Mouse (Mus musculus) myocyte (in vitro differentiated cells): ENCODE results near the gene Gm20388. TPM values are rescaled to one million over a fixed set of nuclear protein-coding genes. Genes with fewer than 3 reads are reported as not detected.
A peak's percentile ranks its signal among the peaks of the same experiment; 100 is the strongest.

Source experiments
- H3K27me3 ChIP-seq: one replicate; pipeline ENCODE4 v1.6.1; 2011; ENCODE audit not compliant: control insufficient read depth, insufficient read depth, insufficient read length
- H3K36me3 ChIP-seq: one replicate; pipeline ENCODE4 v1.6.1; 2011; ENCODE audit not compliant: control insufficient read depth, insufficient read depth
- H3K4me2 ChIP-seq: one replicate; pipeline ENCODE4 v1.6.1; 2011; ENCODE audit warnings: low read depth, control low read depth
- H3K4me3 ChIP-seq: one replicate; pipeline ENCODE4 v1.5.1; 2011; ENCODE audit warnings: mild to moderate bottlenecking, control low read depth, moderate library complexity
- H3K79me2 ChIP-seq: one replicate; pipeline ENCODE4 v1.6.1; 2011; ENCODE audit not compliant: control insufficient read depth, insufficient read depth
- H3ac ChIP-seq: one replicate; pipeline ENCODE4 v1.6.1; 2011; ENCODE audit not compliant: control insufficient read depth, insufficient read length
- CEBPB ChIP-seq: IDR thresholded peaks from 2 replicates; pipeline ENCODE4 v1.6.1; 2011; ENCODE audit warnings: mild to moderate bottlenecking, moderate library complexity; ENCODE audit not compliant: poor library complexity, insufficient read depth, severe bottlenecking
- E2F4 ChIP-seq: IDR thresholded peaks from one replicate; pipeline ENCODE4 v1.6.1; 2011; ENCODE audit warnings: mild to moderate bottlenecking, control low read depth, moderate library complexity; ENCODE audit not compliant: insufficient read depth
- MAX ChIP-seq: IDR thresholded peaks from one replicate; pipeline ENCODE4 v1.6.1; 2011; ENCODE audit warnings: low read depth, mild to moderate bottlenecking, control low read depth
- MYOD1 ChIP-seq, 3 experiments: IDR thresholded peaks; one replicate each; pipeline ENCODE4 v1.6.1; 2011; ENCODE audit warnings: control low read depth in 2 of 3, low read depth in 2 of 3, mild to moderate bottlenecking in 2 of 3, moderate library complexity in 1 of 3; ENCODE audit not compliant: insufficient read length in 2 of 3, control insufficient read depth in 1 of 3
- MYOG ChIP-seq, 3 experiments: IDR thresholded peaks; one replicate each; pipeline ENCODE4 v1.6.1; 2011; ENCODE audit warnings: control low read depth in 2 of 3, low read depth in 2 of 3, mild to moderate bottlenecking in 2 of 3; ENCODE audit not compliant: insufficient read length in 2 of 3, control insufficient read depth in 1 of 3, insufficient read depth in 1 of 3
- POLR2A ChIP-seq: IDR thresholded peaks from one replicate; pipeline ENCODE4 v1.6.1; 2011; ENCODE audit warnings: low read depth, mild to moderate bottlenecking, control low read depth, moderate library complexity; ENCODE audit not compliant: insufficient read length
- POLR2AphosphoS2 ChIP-seq: IDR thresholded peaks from one replicate; pipeline ENCODE4 v1.6.1; 2011; ENCODE audit warnings: low read depth, control low read depth; ENCODE audit not compliant: insufficient read length
- REST ChIP-seq: IDR thresholded peaks from one replicate; pipeline ENCODE4 v1.6.1; 2011; ENCODE audit warnings: mild to moderate bottlenecking, control low read depth, moderate library complexity; ENCODE audit not compliant: insufficient read depth, insufficient read length
- SRF ChIP-seq: IDR thresholded peaks from one replicate; pipeline ENCODE4 v1.6.1; 2011; ENCODE audit warnings: low read depth; ENCODE audit not compliant: control insufficient read depth, insufficient read length
- TCF12 ChIP-seq: IDR thresholded peaks from one replicate; pipeline ENCODE4 v1.6.1; 2011; ENCODE audit warnings: mild to moderate bottlenecking, control low read depth; ENCODE audit not compliant: poor library complexity, insufficient read depth, severe bottlenecking
- TCF3 ChIP-seq: IDR thresholded peaks from one replicate; pipeline ENCODE4 v1.6.1; 2011; ENCODE audit warnings: low read depth, control low read depth; ENCODE audit not compliant: insufficient read length
- USF1 ChIP-seq: IDR thresholded peaks from one replicate; pipeline ENCODE4 v1.6.1; 2011; ENCODE audit warnings: low read depth, mild to moderate bottlenecking, control low read depth, moderate library complexity
- polyA plus RNA-seq: library from polyadenylated mRNA; unstranded; fragments of >200 nt; fragmentation: generic; extraction: Trizol; gene quantifications from one replicate; pipeline ENCODE4 v1.2.1, GENCODE M21; 2012; ENCODE audit warnings: missing spikeins

Gm20388 gene
- polyA plus RNA-seq, 1 experiment, result 15.3 TPM

- no peaks in the 10 kb centered on the region for H3K36me3 ChIP-seq
- peak overlapping the region; percentile 63 for H3K4me2 ChIP-seq
- no peak overlapping the region for H3ac ChIP-seq
- peak overlapping the region; percentile 3 for H3K4me3 ChIP-seq
- TF ChIP-seq MYOG (IDR thresholded peaks at IDR 0.05; ENCODE audit: control insufficient read depth in 1 of 3, insufficient read depth in 1 of 3, insufficient read length in 2 of 3, low read depth in 2 of 3), result peak in 1 of 3 experiments; percentile 70
- no peak for TF ChIP-seq REST
- TF ChIP-seq MYOD1 (IDR thresholded peaks at IDR 0.05; ENCODE audit: control insufficient read depth in 1 of 3, insufficient read length in 2 of 3, low read depth in 2 of 3), result peak in 2 of 3 experiments; percentile 22 to 31
- H3K27me3 ChIP-seq, result no peaks in the 10 kb centered on the region
- H3K79me2 ChIP-seq, result peaks cover 32% of the 10 kb centered on the region
These were observed 350.9 kb downstream of the Gm20388 start for GRCm38 (mm10) chr8:120261338-120262120.

DNA sequence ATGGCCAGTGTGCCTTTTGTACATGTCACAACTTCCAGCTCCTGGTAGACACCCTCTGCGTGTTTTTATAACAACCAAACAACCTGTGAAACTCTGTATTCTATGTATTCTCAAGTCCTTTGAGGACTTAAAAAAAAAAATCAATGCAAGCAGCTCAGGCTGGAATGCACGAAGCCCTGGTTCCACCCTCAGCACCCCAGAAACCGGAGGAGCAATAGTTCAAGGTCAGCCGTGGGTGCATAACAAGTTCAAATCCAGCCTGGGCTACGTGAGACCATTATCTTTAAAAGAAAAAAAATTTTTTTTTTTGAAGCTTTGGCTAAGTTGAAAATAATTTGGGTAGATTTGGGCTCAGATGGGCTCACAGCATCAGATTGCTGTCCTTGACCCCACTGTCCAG is 353.2 kb downstream of the Gm20388 start:
- H3K36me3 ChIP-seq, result no peaks in the 10 kb centered on the region
- no peak overlapping the region for H3K4me2 ChIP-seq
- H3K4me3 ChIP-seq, result no peak overlapping the region
- H3ac ChIP-seq, result no peak overlapping the region
- TF ChIP-seq USF1, result no peak
- no peak for TF ChIP-seq SRF
- TF ChIP-seq CEBPB, result no peak
- no peak for TF ChIP-seq POLR2A
- TF ChIP-seq REST, result no peak
- no peak for TF ChIP-seq MYOG (IDR thresholded peaks at IDR 0.05; ENCODE audit: control insufficient read depth in 1 of 3, insufficient read depth in 1 of 3, insufficient read length in 2 of 3, low read depth in 2 of 3)
- TF ChIP-seq MAX, result no peak
- TF ChIP-seq MYOD1 (IDR thresholded peaks at IDR 0.05; ENCODE audit: control insufficient read depth in 1 of 3, insufficient read length in 2 of 3, low read depth in 2 of 3), result no peak
- TF ChIP-seq E2F4, result no peak
- TF ChIP-seq TCF12, result no peak
- H3K79me2 ChIP-seq, result peaks cover 27% of the 10 kb centered on the region
- H3K27me3 ChIP-seq, result no peaks in the 10 kb centered on the region

GRCm38 (mm10) chr8:120264388-120264943 is 353.8 kb downstream of the Gm20388 start:
- Histone ChIP-seq H3K79me2 (peaks cover 26% of the 10 kb centered on the region), H3K27me3 (no peaks in the 10 kb centered on the region), H3K4me3 (no peak overlapping the region), H3K36me3 (no peaks in the 10 kb centered on the region), H3K4me2 (peak overlapping the region; percentile 57), H3ac (no peak overlapping the region)
- TF ChIP-seq TCF12 (peak; percentile 96), USF1 (no peak), SRF (no peak), TCF3 (peak; percentile 96), POLR2AphosphoS2 (no peak), POLR2A (no peak), MYOD1 (IDR thresholded peaks at IDR 0.05; ENCODE audit: control insufficient read depth in 1 of 3, insufficient read length in 2 of 3, low read depth in 2 of 3) (peak; percentile 79 to 98 (median 95)), MYOG (IDR thresholded peaks at IDR 0.05; ENCODE audit: control insufficient read depth in 1 of 3, insufficient read depth in 1 of 3, insufficient read length in 2 of 3, low read depth in 2 of 3) (peak; percentile 17 to 95 (median 92)), E2F4 (no peak)

DNA sequence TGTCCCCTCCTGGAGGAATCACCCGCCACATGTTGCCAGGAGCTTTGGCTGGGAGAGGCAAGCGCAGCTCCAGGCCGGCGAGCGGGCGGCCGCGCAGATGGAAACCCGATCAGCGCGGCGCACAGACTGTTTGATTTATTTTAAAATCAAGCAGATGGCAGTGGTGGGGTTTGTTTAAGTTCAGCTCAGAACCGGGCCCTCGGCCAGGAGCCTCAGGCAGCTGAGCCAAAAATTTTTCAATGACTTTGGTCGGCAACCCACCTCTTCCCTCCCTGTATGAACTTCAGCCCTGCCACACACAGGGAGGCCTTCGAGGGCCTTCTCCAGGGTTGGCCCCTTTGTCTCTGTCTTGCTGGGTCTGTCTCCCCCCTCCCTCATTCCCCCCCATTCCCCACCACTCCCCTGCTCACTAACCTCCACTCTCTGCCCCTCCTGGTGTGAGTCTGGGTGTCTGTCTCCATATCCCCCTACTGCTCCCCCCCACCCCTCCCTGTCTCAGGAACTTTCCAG is 354.4 kb downstream of the Gm20388 start:
- Histone ChIP-seq H3K79me2 (peaks cover 27% of the 10 kb centered on the region), H3K4me2 (peak overlapping the region; percentile 57), H3K36me3 (no peaks in the 10 kb centered on the region), H3K4me3 (no peak overlapping the region), H3K27me3 (no peaks in the 10 kb centered on the region), H3ac (no peak overlapping the region)
- TF ChIP-seq TCF3, result peak; percentile 3
- no peak for TF ChIP-seq POLR2AphosphoS2
- peak in 2 of 3 experiments; percentile 29 to 30 for TF ChIP-seq MYOG (IDR thresholded peaks at IDR 0.05; ENCODE audit: control insufficient read depth in 1 of 3, insufficient read depth in 1 of 3, insufficient read length in 2 of 3, low read depth in 2 of 3)
- peak; percentile 35 for TF ChIP-seq TCF12

DNA sequence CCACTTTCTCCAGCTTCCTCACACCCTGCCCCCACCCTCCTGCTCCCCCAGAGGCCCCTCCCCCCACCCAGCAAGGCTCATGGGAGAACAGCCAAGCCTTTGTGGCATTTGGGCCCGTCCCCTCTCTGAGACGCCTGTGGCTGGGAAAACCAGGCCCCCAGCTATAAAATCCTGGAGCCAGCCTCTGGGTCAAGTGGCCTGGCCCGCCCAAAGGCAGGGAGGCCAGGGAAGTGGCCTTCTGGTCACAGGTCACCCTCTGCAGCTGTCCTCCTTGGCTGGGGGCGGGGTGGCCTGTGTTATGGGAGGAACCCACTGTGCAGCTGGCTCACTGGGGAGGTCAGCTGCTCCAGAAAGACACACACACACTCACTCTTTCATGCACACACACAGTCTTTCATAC is 354.8 kb downstream of the Gm20388 start:
- Histone ChIP-seq H3K4me3 (no peak overlapping the region), H3K4me2 (peak overlapping the region; percentile 90), H3K27me3 (no peaks in the 10 kb centered on the region), H3ac (no peak overlapping the region), H3K36me3 (no peaks in the 10 kb centered on the region), H3K79me2 (peaks cover 30% of the 10 kb centered on the region)
- peak; percentile 100 for TF ChIP-seq TCF12
- TF ChIP-seq POLR2AphosphoS2, result no peak
- TF ChIP-seq SRF, result peak; percentile 49
- TF ChIP-seq USF1, result peak; percentile 19
- TF ChIP-seq MYOD1 (IDR thresholded peaks at IDR 0.05; ENCODE audit: control insufficient read depth in 1 of 3, insufficient read length in 2 of 3, low read depth in 2 of 3), result peak; percentile 97 to 100 (median 100)
- TF ChIP-seq MYOG (IDR thresholded peaks at IDR 0.05; ENCODE audit: control insufficient read depth in 1 of 3, insufficient read depth in 1 of 3, insufficient read length in 2 of 3, low read depth in 2 of 3), result peak; percentile 98 to 100 (median 100)
- no peak for TF ChIP-seq REST
- TF ChIP-seq POLR2A, result peak; percentile 34
- TF ChIP-seq TCF3, result peak; percentile 100
